Mouse (Mus musculus) gastrocnemius, adult 8-10 months (tissue): ENCODE measurements around the gene Nags. TPM values are rescaled to one million over a fixed set of nuclear protein-coding genes. Genes with fewer than 3 reads are reported as not detected.

Experiments used
- total RNA-seq, 4 experiments: library from RNA; stranded (reverse); gene quantifications; 2 replicates each; pipeline ENCODE4 v1.2.4; 2022

The Nags gene
- total RNA-seq, 4 experiments from 2014 or later, result not detected

Other genes starting within 250 kb of the Nags start
- not detected for gene Sost, start 178.5 kb upstream of the Nags start, total RNA-seq
- not detected for gene Cfap97d1, start 161.2 kb upstream of the Nags start, total RNA-seq
- gene Dusp3, start 158.5 kb upstream of the Nags start, total RNA-seq, result 100 to 1,000 TPM; 134 to 209 (median 172) TPM
- gene Mpp3, start 117.1 kb upstream of the Nags start, total RNA-seq, result 10 to 100 TPM; 12.9 to 17.9 (median 15.7) TPM
- gene Cd300lg, start 104.0 kb upstream of the Nags start, total RNA-seq, result 10 to 100 TPM; 12.9 to 17.6 (median 15.0) TPM
- 1 to 10 TPM in 1 of 4 experiments, under 1 TPM in 3; 0.27 to 1.1 (median 0.57) TPM for gene Mpp2, start 57.0 kb upstream of the Nags start, total RNA-seq
- gene Ppy, start 44.2 kb upstream of the Nags start, total RNA-seq, result not detected
- not detected for gene Pyy, start 37.7 kb upstream of the Nags start, total RNA-seq
- 10 to 100 TPM in 2 of 4 experiments, 1 to 10 TPM in 2; 8.9 to 10.5 (median 9.9) TPM for gene Tmem101, start 10.9 kb downstream of the Nags start, total RNA-seq
- gene Lsm12, start 39.8 kb downstream of the Nags start, total RNA-seq, result 100 to 1,000 TPM; 108 to 127 (median 111) TPM
- 10 to 100 TPM; 61.5 to 73.2 (median 63.8) TPM for gene G6pc3, start 44.1 kb downstream of the Nags start, total RNA-seq
- 10 to 100 TPM; 77.5 to 86.2 (median 83.2) TPM for gene Hdac5, start 84.7 kb downstream of the Nags start, total RNA-seq
- not detected for gene BC030867, start 103.4 kb downstream of the Nags start, total RNA-seq
- 10 to 100 TPM; 92.5 to 99.3 (median 93.6) TPM for gene Asb16, start 123.2 kb downstream of the Nags start, total RNA-seq
- gene Tmub2, start 139.4 kb downstream of the Nags start, total RNA-seq, result 10 to 100 TPM; 14.7 to 15.8 (median 15.0) TPM
- 10 to 100 TPM in 3 of 4 experiments, 1 to 10 TPM in 1; 9.3 to 14.5 (median 11.1) TPM for gene Atxn7l3, start 151.1 kb downstream of the Nags start, total RNA-seq
- gene Ubtf, start 174.2 kb downstream of the Nags start, total RNA-seq, result 10 to 100 TPM; 31.5 to 41.6 (median 38.2) TPM
- gene Slc4a1, start 220.7 kb downstream of the Nags start, total RNA-seq, result 1 to 10 TPM in 1 of 4 experiments, not detected in 3; 1.0 TPM
- under 1 TPM in 1 of 4 experiments, not detected in 3; 0.21 TPM for gene Rundc3a, start 247.9 kb downstream of the Nags start, total RNA-seq